Mouse (Mus musculus): ENCODE measurements at regions not wholly inside any gene's neighbourhood (a gene's known extent, or its start where the extent isn't known, plus 50 kb on each side); places are given as distances from the start of the nearest gene placed in this dataset.

DNA sequence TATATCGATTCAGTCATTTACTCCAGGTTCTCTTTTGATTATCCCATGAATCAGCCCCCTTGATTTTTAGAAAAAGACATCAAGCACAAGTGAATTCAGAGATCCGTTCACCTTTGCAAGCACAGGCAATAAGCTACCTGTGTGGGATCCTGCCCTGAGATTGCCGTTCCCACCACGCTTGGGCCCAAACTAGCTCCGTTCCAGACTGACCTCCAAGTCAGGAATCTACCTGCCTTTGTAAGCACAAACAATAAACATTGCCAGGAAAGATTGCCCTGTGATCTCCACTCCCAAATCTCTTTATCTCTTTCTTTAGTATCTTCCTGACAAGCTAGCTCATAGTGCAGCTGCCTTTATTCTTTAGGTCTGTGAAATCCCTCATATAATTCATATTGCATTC is 164.6 kb downstream of the Spata18 start:
- H3K9ac ChIP-seq (replicated peaks; ENCODE audit: low read depth, low read length) = no peak overlapping the region
- no peak for ATAC-seq (ENCODE audit: low read depth)

DNA sequence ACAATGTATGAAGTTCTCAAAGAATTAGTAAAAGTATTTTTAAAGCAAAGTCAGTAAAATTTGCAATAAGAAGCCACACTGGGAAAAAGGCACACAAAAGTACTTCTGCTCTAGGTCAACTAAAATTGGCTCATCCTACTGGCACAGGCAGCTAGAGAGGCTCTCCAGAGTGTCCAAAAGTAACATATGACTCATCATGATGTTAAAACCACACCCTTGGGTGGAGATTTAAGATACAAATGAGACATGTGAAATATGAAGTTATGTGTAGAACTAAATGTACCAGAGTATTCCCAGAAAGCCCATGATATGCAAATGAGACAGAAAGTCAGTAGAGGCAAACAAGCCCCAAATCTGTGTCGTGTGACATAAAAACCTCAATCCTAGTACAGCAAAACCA is 166.0 kb downstream of the Spata18 start:
- H3K36me3 ChIP-seq (ENCODE audit: control insufficient read depth, insufficient read depth, low read length) = no peaks in the 10 kb centered on the region
- no peak overlapping the region for H3K27ac ChIP-seq (ENCODE audit: low read depth, low read length)
- 86% methylated on average over 1 of the region's 1 CpGs for WGBS
- no peaks in the 10 kb centered on the region for H3K9me3 ChIP-seq (ENCODE audit: control insufficient read depth, low read length)
- no peak overlapping the region for H3K4me2 ChIP-seq (ENCODE audit: low read depth, low read length)
- no peak overlapping the region for H3K4me3 ChIP-seq (ENCODE audit: low read depth, low read length)
- H3K4me1 ChIP-seq (ENCODE audit: control insufficient read depth, insufficient read depth, low read length) = no peaks in the 10 kb centered on the region
- no peaks in the 10 kb centered on the region for H3K27me3 ChIP-seq (ENCODE audit: control insufficient read depth, insufficient read depth, low read length)
- no peak overlapping the region for H3K9ac ChIP-seq (replicated peaks; ENCODE audit: low read depth, low read length)
- no peak for ATAC-seq (ENCODE audit: low read depth)

More for the DNA sequence above, 164.6 kb downstream of the Spata18 start:
- Histone ChIP-seq H3K4me1 (ENCODE audit: control insufficient read depth, insufficient read depth, low read length) (no peaks in the 10 kb centered on the region), H3K4me3 (ENCODE audit: low read depth, low read length) (no peak overlapping the region), H3K9me3 (ENCODE audit: control insufficient read depth, low read length) (no peaks in the 10 kb centered on the region), H3K36me3 (ENCODE audit: control insufficient read depth, insufficient read depth, low read length) (no peaks in the 10 kb centered on the region), H3K27ac (ENCODE audit: low read depth, low read length) (no peak overlapping the region), H3K4me2 (ENCODE audit: low read depth, low read length) (no peak overlapping the region), H3K27me3 (ENCODE audit: control insufficient read depth, insufficient read depth, low read length) (no peaks in the 10 kb centered on the region)
- 97% methylated on average over 5 of the region's 5 CpGs for WGBS

DNA sequence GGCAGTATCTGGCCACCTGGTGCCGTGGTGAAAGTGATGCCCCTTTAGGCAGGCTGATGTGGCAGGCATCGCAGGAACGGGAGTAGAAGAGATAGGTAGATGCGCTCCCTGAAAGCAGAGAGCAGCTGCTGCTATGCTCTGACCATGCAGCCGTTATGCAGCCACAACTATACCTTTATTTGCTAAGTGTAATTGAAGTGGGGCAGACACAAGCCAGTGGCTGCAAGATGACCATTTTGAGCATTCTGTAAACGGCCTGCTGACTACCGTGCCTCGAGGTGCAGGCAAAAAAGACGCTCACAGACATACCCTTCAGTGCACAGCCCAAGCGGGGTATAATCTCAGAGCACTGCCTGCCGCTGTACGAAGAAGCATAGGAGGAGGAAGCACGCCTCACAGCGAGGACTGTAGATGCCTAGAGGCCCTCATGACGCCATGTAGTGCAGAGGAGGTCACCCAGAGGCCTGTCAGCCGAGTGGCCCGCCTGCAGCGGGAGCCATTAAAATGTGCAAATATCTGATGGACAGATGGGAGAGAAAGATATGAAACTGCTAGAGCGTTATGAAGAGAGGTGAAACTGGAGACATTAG is 170.9 kb downstream of the Spata18 start:
- no peaks in the 10 kb centered on the region for H3K27me3 ChIP-seq (ENCODE audit: control insufficient read depth, insufficient read depth, low read length)
- no peak overlapping the region for H3K4me2 ChIP-seq (ENCODE audit: low read depth, low read length)
- ATAC-seq (ENCODE audit: low read depth) = no peak
- no peaks in the 10 kb centered on the region for H3K36me3 ChIP-seq (ENCODE audit: control insufficient read depth, insufficient read depth, low read length)
- H3K4me3 ChIP-seq (ENCODE audit: low read depth, low read length) = no peak overlapping the region
- H3K9me3 ChIP-seq (ENCODE audit: control insufficient read depth, low read length) = no peaks in the 10 kb centered on the region
- no peak overlapping the region for H3K9ac ChIP-seq (replicated peaks; ENCODE audit: low read depth, low read length)
- WGBS = 67% methylated on average over 19 of the region's 19 CpGs
- H3K27ac ChIP-seq (ENCODE audit: low read depth, low read length) = no peak overlapping the region
- H3K4me1 ChIP-seq (ENCODE audit: control insufficient read depth, insufficient read depth, low read length) = no peaks in the 10 kb centered on the region

DNA sequence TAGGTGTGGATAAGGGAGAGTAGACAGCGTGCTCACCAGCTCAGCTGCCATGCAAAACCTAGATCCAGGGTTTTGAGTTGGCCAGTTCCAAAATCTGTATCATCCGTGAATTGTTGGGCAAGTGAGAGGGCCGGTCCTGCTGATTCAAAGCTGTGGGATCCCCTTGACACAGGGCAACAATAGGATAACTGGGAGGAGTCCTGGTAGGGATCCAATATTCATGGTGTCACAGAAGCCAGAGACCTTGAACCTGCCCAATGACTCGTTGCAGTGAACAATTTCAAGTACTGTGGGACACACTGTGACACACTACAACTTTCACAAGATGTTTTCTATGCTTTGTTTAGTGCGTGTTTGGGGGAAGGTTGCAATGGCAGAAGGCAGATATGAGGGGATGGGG is 172.2 kb downstream of the Spata18 start:
- WGBS = 92% methylated on average over 5 of the region's 5 CpGs
- H3K27me3 ChIP-seq (ENCODE audit: control insufficient read depth, insufficient read depth, low read length) = no peaks in the 10 kb centered on the region
- no peak overlapping the region for H3K27ac ChIP-seq (ENCODE audit: low read depth, low read length)
- ATAC-seq (ENCODE audit: low read depth) = no peak
- H3K4me2 ChIP-seq (ENCODE audit: low read depth, low read length) = no peak overlapping the region
- H3K4me3 ChIP-seq (ENCODE audit: low read depth, low read length) = no peak overlapping the region
- H3K36me3 ChIP-seq (ENCODE audit: control insufficient read depth, insufficient read depth, low read length) = no peaks in the 10 kb centered on the region
- H3K9ac ChIP-seq (replicated peaks; ENCODE audit: low read depth, low read length) = no peak overlapping the region
- H3K9me3 ChIP-seq (ENCODE audit: control insufficient read depth, low read length) = no peaks in the 10 kb centered on the region
- H3K4me1 ChIP-seq (ENCODE audit: control insufficient read depth, insufficient read depth, low read length) = no peaks in the 10 kb centered on the region

DNA sequence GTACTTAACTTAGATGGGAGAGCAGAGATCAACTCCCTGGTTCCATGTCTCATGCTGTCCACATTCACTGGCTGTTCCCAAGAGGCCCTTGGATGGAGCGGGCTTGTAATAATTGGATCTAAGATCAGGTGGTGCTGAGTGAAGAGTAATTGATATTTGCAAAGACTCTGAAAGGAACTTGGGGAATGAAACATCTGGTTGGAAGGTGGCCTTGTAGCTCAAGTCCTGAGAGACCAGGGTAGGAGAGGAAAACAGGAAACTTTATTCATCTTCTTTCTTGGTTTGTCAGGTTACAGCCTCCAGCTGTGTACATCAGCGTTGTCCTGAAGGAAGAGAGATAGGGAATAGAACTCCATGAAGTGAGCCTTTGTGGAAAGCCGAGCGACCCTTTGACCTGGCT is 175.8 kb downstream of the Spata18 start:
- H3K4me3 ChIP-seq (ENCODE audit: low read depth, low read length) = no peak overlapping the region
- H3K4me2 ChIP-seq (ENCODE audit: low read depth, low read length) = no peak overlapping the region
- H3K27me3 ChIP-seq (ENCODE audit: control insufficient read depth, insufficient read depth, low read length) = no peaks in the 10 kb centered on the region
- H3K27ac ChIP-seq (ENCODE audit: low read depth, low read length) = no peak overlapping the region
- no peak overlapping the region for H3K9ac ChIP-seq (replicated peaks; ENCODE audit: low read depth, low read length)
- H3K4me1 ChIP-seq (ENCODE audit: control insufficient read depth, insufficient read depth, low read length) = no peaks in the 10 kb centered on the region
- H3K36me3 ChIP-seq (ENCODE audit: control insufficient read depth, insufficient read depth, low read length) = no peaks in the 10 kb centered on the region
- ATAC-seq (ENCODE audit: low read depth) = no peak
- H3K9me3 ChIP-seq (ENCODE audit: control insufficient read depth, low read length) = no peaks in the 10 kb centered on the region
- WGBS = 85% methylated on average over 4 of the region's 4 CpGs

DNA sequence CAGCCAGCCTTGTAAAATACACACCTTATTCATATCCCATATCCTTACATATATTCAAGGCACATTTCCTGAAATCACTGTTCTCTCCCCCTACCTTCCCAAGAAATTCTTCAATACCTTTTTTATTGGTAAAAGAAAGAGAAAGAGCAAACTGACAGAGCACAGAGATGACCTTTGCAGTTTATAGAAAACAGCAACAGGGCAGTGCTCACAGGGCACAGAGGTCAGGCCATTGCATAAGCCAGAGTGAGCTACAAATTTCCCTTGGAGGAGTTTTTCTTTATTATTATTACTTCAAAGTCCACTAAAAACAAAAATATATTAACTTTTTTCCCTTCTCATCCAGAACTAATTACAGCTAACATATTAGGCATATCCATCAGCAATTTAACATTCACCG is 182.5 kb downstream of the Spata18 start:
- Histone ChIP-seq H3K9me3 (ENCODE audit: control insufficient read depth, low read length) (no peaks in the 10 kb centered on the region), H3K36me3 (ENCODE audit: control insufficient read depth, insufficient read depth, low read length) (no peaks in the 10 kb centered on the region), H3K4me1 (ENCODE audit: control insufficient read depth, insufficient read depth, low read length) (no peaks in the 10 kb centered on the region), H3K4me2 (ENCODE audit: low read depth, low read length) (no peak overlapping the region), H3K27ac (ENCODE audit: low read depth, low read length) (no peak overlapping the region), H3K4me3 (ENCODE audit: low read depth, low read length) (no peak overlapping the region), H3K9ac (replicated peaks; ENCODE audit: low read depth, low read length) (no peak overlapping the region), H3K27me3 (ENCODE audit: control insufficient read depth, insufficient read depth, low read length) (no peaks in the 10 kb centered on the region)
- ATAC-seq (ENCODE audit: low read depth) = no peak
- WGBS = 57% methylated on average over 1 of the region's 1 CpGs

DNA sequence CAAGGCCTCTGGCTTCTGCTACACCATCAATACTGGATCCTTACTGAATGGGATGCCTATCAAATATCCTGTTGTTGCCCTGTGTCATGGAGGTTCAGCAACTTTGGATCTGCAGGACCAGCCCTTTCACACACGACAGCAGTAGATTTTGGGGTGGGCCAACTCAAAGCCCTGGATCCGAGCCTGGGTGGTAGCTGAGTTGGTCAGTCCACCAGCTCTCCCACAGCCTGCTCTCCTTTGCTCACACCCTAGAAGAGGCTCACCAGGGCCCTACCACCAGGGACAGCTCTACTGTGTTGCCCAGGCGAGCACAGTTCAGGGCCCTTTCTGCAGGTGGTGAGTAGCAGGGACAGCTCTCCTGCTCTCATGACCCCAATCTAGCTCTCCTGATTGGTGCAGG is 192.6 kb downstream of the Spata18 start:
- Histone ChIP-seq H3K9ac (replicated peaks; ENCODE audit: low read depth, low read length) (no peak overlapping the region), H3K27ac (ENCODE audit: low read depth, low read length) (no peak overlapping the region), H3K4me1 (ENCODE audit: control insufficient read depth, insufficient read depth, low read length) (no peaks in the 10 kb centered on the region), H3K27me3 (ENCODE audit: control insufficient read depth, insufficient read depth, low read length) (no peaks in the 10 kb centered on the region), H3K4me2 (ENCODE audit: low read depth, low read length) (no peak overlapping the region), H3K4me3 (ENCODE audit: low read depth, low read length) (no peak overlapping the region), H3K36me3 (ENCODE audit: control insufficient read depth, insufficient read depth, low read length) (no peaks in the 10 kb centered on the region), H3K9me3 (ENCODE audit: control insufficient read depth, low read length) (no peaks in the 10 kb centered on the region)
- ATAC-seq (ENCODE audit: low read depth) = no peak
- WGBS = 84% methylated on average over 3 of the region's 3 CpGs

DNA sequence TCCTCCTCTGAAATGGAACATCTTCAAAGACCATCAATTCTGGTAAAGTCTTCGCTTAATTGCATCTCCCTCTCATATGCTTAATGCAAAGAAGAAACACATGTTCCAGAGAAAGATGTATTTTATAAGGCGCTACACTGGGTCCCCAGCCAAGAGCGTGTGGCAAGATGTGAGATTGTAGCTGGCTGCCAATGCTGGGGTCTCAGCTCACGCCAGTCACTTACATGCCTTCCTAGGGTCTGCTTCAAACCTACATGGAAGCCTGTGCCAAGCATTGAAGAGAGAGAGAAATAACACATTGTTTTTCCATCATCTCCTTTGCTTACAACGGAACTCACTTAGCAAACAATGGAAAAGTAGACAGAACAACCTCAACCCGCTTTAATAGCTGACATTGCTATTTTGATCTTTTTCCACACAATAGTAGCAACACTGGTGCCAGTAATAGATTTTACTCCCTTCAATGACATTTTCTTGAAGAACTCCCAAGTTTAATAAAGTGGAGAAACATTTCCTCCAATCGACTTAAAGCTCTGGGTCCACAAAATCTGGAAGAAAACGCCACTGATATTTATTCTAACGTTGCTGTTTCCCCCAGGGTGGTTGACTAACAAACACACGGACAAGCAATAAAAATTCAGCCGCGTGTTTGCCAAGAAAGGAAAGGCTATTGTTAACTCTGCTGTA is 195.1 kb downstream of the Spata18 start:
- H3K4me3 ChIP-seq (ENCODE audit: low read depth, low read length) = no peak overlapping the region
- H3K4me1 ChIP-seq (ENCODE audit: control insufficient read depth, insufficient read depth, low read length) = no peaks in the 10 kb centered on the region
- H3K36me3 ChIP-seq (ENCODE audit: control insufficient read depth, insufficient read depth, low read length) = no peaks in the 10 kb centered on the region
- no peaks in the 10 kb centered on the region for H3K27me3 ChIP-seq (ENCODE audit: control insufficient read depth, insufficient read depth, low read length)
- WGBS = 64% methylated on average over 12 of the region's 12 CpGs
- H3K9me3 ChIP-seq (ENCODE audit: control insufficient read depth, low read length) = no peaks in the 10 kb centered on the region
- H3K4me2 ChIP-seq (ENCODE audit: low read depth, low read length) = no peak overlapping the region
- no peak for ATAC-seq (ENCODE audit: low read depth)
- no peak overlapping the region for H3K9ac ChIP-seq (replicated peaks; ENCODE audit: low read depth, low read length)
- H3K27ac ChIP-seq (ENCODE audit: low read depth, low read length) = no peak overlapping the region

DNA sequence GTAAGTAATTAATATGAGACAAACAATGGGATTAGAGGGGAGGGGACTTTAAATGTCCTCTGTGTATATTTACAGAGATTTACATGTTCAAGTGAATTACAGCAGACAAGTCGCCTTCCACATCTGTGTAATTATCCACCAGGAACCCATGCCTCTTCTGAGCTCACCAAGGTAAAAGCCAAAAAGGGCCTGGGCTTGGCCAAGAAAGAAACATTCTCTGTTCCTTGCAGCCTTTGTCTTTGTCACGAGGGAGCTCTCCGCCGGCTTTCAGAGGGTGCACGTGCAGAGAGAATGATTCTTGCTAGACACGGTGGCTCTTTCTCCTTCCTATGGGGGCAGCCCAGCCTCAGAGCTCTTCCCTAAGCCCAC is 195.6 kb downstream of the Spata18 start:
- ATAC-seq (ENCODE audit: low read depth) = no peak
- H3K4me1 ChIP-seq (ENCODE audit: control insufficient read depth, insufficient read depth, low read length) = no peaks in the 10 kb centered on the region
- no peak overlapping the region for H3K4me3 ChIP-seq (ENCODE audit: low read depth, low read length)
- H3K36me3 ChIP-seq (ENCODE audit: control insufficient read depth, insufficient read depth, low read length) = no peaks in the 10 kb centered on the region
- WGBS = 49% methylated on average over 6 of the region's 6 CpGs
- H3K9me3 ChIP-seq (ENCODE audit: control insufficient read depth, low read length) = no peaks in the 10 kb centered on the region
- H3K27ac ChIP-seq (ENCODE audit: low read depth, low read length) = no peak overlapping the region
- no peak overlapping the region for H3K9ac ChIP-seq (replicated peaks; ENCODE audit: low read depth, low read length)
- no peaks in the 10 kb centered on the region for H3K27me3 ChIP-seq (ENCODE audit: control insufficient read depth, insufficient read depth, low read length)
- H3K4me2 ChIP-seq (ENCODE audit: low read depth, low read length) = no peak overlapping the region
